Mouse (Mus musculus) heart, embryonic 12.5 days (tissue): ENCODE measurements around the gene Elmod3. TPM values are rescaled to one million over a fixed set of nuclear protein-coding genes. Genes with fewer than 3 reads are reported as not detected.
"Not testable (repeated sequence)": the region's sequence is repeated elsewhere in the genome, so short reads cannot be mapped to it uniquely, and the experiment has no call there.

Experiments used
- ATAC-seq: fragments of 200-750 bp; cut with Nextera tagmentation; 2 replicates; pipeline ENCODE4 v1.8.0; 2017; ENCODE audit warnings: moderate TSS enrichment, moderate library complexity; ENCODE audit not compliant: insufficient number of reproducible peaks, low FRiP score
- H3K27ac ChIP-seq: fragments of 300-500 bp; sonication (generic); 2 replicates; pipeline ENCODE4 v1.5.1; 2016; ENCODE audit warnings: mild to moderate bottlenecking, moderate library complexity; ENCODE audit not compliant: poor library complexity, severe bottlenecking
- H3K27me3 ChIP-seq: fragments of 300-500 bp; sonication (generic); replicated peaks from 2 replicates; pipeline ENCODE4 v1.6.1; 2016; ENCODE audit warnings: mild to moderate bottlenecking, moderate library complexity
- H3K36me3 ChIP-seq: fragments of 300-500 bp; sonication (generic); 2 replicates; pipeline ENCODE4 v1.6.1; 2016; ENCODE audit warnings: mild to moderate bottlenecking, moderate library complexity
- H3K4me1 ChIP-seq: fragments of 300-500 bp; sonication (generic); replicated peaks from 2 replicates; pipeline ENCODE4 v1.6.1; 2016; ENCODE audit warnings: mild to moderate bottlenecking
- H3K4me2 ChIP-seq: fragments of 300-500 bp; sonication (generic); 2 replicates; pipeline ENCODE4 v1.6.1; 2016; ENCODE audit warnings: mild to moderate bottlenecking, moderate library complexity
- H3K4me3 ChIP-seq: fragments of 300-500 bp; sonication (generic); 2 replicates; pipeline ENCODE4 v1.5.1; 2016; ENCODE audit warnings: mild to moderate bottlenecking
- H3K9ac ChIP-seq: fragments of 300-500 bp; sonication (generic); 2 replicates; pipeline ENCODE4 v1.6.1; 2016; ENCODE audit warnings: mild to moderate bottlenecking, moderate library complexity
- H3K9me3 ChIP-seq: fragments of 300-500 bp; sonication (generic); replicated peaks from 2 replicates; pipeline ENCODE4 v1.6.1; 2016; ENCODE audit warnings: mild to moderate bottlenecking, moderate library complexity
- WGBS: fragments of 180-500 bp; shearing (Covaris S2); methylation state at CpG from one replicate; pipeline ENCODE4 v1.1.7; 2016; 5-methylcytosine and 5-hydroxymethylcytosine counted together
- polyA plus RNA-seq: library from polyadenylated mRNA; unstranded; fragments of >200 nt; fragmentation: Nextera tagmentation; extraction: Ambion mirVana; gene quantifications from 2 replicates; pipeline ENCODE4 v1.2.1, GENCODE M21; 2016

Gene Elmod3
- polyA plus RNA-seq, 1 experiment from 2014 or later = 12.6 TPM

DNA sequence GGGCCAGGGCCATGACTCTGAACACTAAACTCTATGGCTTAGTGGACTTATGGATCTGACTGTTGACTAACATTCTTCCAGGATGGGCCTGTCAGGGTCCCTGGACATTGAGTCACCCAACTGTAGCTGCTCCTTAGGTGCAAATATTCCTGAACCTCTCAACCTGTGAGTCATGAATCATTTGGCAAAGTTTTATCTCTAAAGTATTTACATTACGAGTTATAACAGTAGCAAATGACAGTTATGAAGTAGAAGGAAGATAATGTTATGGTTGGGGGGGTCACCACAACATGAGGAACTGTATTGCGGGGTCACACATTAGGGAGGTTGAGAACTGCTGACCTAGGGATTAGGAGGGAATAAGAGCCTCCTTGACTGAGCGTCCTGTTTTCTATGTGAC, 50.4 kb downstream of the Elmod3 start:
- no peaks in the 10 kb centered on the region; the same call in 1 of the 2 replicates for H3K9me3 ChIP-seq
- no peak overlapping the region for H3K4me2 ChIP-seq
- peaks cover 25% of the 10 kb centered on the region for H3K4me1 ChIP-seq
- 85% methylated on average over 3 of the region's 3 CpGs for WGBS
- H3K27me3 ChIP-seq = no peaks in the 10 kb centered on the region
- no peak overlapping the region for H3K27ac ChIP-seq
- H3K36me3 ChIP-seq = no peaks in the 10 kb centered on the region
- no peak overlapping the region for H3K9ac ChIP-seq
- no peak overlapping the region for H3K4me3 ChIP-seq
- no peak for ATAC-seq

DNA sequence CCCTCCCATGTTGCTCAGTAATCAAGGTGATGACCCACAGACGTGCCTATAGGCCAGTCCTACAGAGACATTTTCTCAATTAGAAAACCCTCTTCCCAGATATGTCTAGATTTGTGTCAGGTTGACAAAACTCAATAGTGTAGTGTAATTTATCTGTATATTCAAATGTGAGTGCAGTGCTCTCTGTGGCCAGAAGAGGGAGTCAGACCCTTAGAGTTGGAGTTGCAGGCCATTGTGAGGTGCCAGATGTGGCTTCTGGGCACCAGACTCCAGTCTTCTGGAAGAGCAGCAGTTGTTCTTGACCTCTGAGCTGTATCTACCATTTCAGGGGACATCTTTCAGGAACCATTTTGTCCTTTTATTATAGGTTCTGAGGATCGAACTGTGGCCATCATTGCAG, 51.1 kb downstream of the Elmod3 start:
- 89% methylated on average over 2 of the region's 2 CpGs for WGBS
- no peak overlapping the region for H3K27ac ChIP-seq
- no peaks in the 10 kb centered on the region; the same call in 1 of the 2 replicates for H3K9me3 ChIP-seq
- no peak for ATAC-seq
- no peak overlapping the region for H3K4me3 ChIP-seq
- H3K4me1 ChIP-seq = peaks cover 19% of the 10 kb centered on the region
- no peaks in the 10 kb centered on the region for H3K36me3 ChIP-seq
- H3K27me3 ChIP-seq = no peaks in the 10 kb centered on the region
- no peak overlapping the region for H3K4me2 ChIP-seq
- H3K9ac ChIP-seq = no peak overlapping the region

DNA sequence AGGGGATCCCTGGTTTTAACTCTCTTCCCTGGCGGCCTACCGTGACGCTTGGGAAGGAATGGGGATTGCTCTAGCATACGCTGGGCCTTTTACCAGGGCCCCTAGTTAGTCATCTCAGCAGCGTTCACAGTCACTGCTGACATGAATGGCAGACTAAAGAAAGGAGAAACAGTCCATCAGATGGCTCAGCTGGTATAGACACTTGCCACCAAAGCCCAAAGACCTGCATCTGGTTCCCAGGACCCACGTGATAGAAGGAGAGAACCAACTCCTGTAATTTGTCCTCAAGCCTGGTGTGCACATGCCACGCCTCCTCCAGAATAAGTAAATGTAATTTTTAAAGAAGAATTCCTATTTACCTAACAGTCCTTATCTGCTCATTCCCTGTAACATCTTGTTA, 52.8 kb downstream of the Elmod3 start:
- H3K27ac ChIP-seq = no peak overlapping the region
- no peak overlapping the region for H3K9ac ChIP-seq
- H3K9me3 ChIP-seq = no peaks in the 10 kb centered on the region; the same call in 1 of the 2 replicates
- no peak overlapping the region; the same call in 1 of the 2 replicates for H3K4me2 ChIP-seq
- H3K4me1 ChIP-seq = peaks cover 18% of the 10 kb centered on the region
- H3K36me3 ChIP-seq = no peaks in the 10 kb centered on the region
- 57% methylated on average over 7 of the region's 7 CpGs for WGBS
- no peak overlapping the region for H3K4me3 ChIP-seq
- H3K27me3 ChIP-seq = no peaks in the 10 kb centered on the region
- ATAC-seq = no peak

DNA sequence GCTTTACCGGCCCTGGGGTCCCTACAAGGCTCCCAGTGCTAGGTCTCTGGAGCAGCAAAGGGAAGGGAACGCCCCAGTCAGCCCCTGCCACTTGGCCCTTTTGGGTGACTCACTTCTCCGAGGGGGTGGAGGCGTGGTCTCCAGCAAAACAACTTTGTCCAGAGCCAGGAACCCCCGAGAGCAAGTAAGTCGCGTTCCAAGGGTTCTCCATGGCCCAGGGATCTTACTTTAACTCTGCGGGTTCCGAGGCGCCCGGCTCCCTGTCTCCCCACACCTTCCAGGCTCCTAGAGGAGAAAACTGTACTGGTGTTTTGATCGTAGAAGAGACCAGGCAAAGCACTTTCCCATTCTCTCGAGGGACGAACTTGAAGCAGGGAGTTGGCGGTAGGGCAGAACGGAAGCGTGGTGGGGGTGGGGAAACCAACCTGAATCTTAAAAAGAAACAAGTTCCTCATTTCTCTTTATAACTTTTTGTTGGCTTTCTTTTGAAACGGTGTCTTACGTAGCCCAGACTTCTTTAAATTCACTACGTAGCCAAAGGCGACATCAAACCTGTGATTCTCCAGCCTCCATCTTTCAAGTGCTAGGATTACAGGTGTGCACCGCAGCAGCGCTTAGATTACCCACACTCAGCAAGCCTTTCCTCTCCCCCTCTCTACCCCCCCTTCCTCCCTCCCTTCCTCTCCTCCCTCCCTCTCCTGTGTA, 53.8 kb downstream of the Elmod3 start, which contains the start of gene Capg:
Gene Capg, plus strand, starts transcription at position 109 of the 705 bp plus-strand sequence.
- peak within 1 kb of the TSS; percentile 18; the same call in 1 of the 2 replicates for H3K27ac ChIP-seq
- H3K27me3 ChIP-seq = no peaks in the 10 kb centered on the region
- no peaks in the 10 kb centered on the region; the same call in 1 of the 2 replicates for H3K9me3 ChIP-seq
- no peaks in the 10 kb centered on the region for H3K36me3 ChIP-seq
- 0 out of 2 replicates have a peak, but pooled peaks have one; percentile 61 for ATAC-seq
- peak within 1 kb of the TSS; percentile 85 for H3K4me2 ChIP-seq
- peak within 1 kb of the TSS; percentile 51 for H3K4me3 ChIP-seq
- peaks cover 14% of the 10 kb centered on the region for H3K4me1 ChIP-seq
- peak within 1 kb of the TSS; percentile 76 for H3K9ac ChIP-seq
- WGBS = 6% methylated on average over 23 of the region's 23 CpGs

DNA sequence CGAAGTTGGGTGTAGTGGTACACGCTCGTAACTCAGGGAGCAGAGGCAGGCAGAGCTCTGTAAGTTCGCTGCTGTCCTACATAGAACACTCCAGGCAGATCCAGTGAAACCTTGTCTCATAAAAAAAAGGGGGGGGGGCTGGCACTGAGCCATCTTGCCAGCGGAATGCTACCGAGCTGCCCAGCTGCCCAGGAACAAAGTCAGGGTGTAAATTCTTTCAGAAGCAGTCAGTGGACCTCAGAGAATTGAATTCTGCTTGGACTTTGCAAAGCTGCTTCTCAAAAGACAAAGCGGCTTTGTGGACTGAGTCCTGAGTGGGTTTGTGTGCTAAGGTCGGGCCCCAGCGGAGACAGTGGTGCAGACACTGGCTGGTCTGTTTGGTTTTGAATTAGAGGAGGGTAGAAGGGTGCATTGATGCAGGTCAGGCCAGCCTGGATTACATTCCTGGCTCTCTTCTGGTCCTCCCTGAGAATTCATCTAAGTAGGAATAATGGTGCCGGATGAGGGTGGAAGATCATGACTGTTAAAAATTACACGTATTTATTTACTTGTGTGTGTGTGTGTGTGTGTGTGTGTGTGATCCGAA, 54.9 kb downstream of the Elmod3 start:
- H3K4me1 ChIP-seq = peaks cover 12% of the 10 kb centered on the region
- no peak for ATAC-seq
- H3K27ac ChIP-seq = no peak overlapping the region
- no peak overlapping the region for H3K4me3 ChIP-seq
- no peaks in the 10 kb centered on the region; the same call in 1 of the 2 replicates for H3K9me3 ChIP-seq
- H3K36me3 ChIP-seq = no peaks in the 10 kb centered on the region
- H3K4me2 ChIP-seq = no peak overlapping the region
- 75% methylated on average over 12 of the region's 12 CpGs for WGBS
- H3K27me3 ChIP-seq = no peaks in the 10 kb centered on the region
- H3K9ac ChIP-seq = no peak overlapping the region

DNA sequence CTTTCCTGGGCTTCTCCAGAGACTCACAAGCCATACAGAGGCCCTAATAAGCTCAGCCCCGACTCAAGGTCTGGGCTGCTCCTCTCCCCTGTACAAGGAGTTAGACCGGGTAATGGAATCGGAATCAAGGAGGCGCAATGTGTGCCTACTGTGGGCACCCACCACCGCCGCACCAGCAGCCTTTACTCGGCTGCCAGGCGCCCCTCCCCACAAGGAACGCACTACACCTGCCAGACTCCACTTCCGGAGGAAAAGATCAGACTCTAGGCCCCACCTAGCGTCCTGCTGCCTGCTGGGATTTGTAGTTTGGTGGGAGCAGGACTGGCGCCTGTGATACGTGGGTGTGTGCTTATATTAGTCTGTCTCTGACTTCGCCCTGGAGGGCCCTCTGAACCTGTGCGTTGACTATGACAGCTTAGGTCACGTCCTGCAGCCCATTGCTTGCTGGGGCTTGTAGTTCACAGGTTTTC, 59.6 kb downstream of the Elmod3 start:
- Histone ChIP-seq H3K9ac (peak overlapping the region; percentile 72), H3K27ac (no peak overlapping the region), H3K36me3 (no peaks in the 10 kb centered on the region), H3K4me2 (peak overlapping the region; percentile 83), H3K27me3 (no peaks in the 10 kb centered on the region), H3K4me3 (peak overlapping the region; percentile 63), H3K4me1 (peaks cover 14% of the 10 kb centered on the region), H3K9me3 (no peaks in the 10 kb centered on the region)
- WGBS = 2% methylated on average over 16 of the region's 16 CpGs
- ATAC-seq = peak; percentile 94

DNA sequence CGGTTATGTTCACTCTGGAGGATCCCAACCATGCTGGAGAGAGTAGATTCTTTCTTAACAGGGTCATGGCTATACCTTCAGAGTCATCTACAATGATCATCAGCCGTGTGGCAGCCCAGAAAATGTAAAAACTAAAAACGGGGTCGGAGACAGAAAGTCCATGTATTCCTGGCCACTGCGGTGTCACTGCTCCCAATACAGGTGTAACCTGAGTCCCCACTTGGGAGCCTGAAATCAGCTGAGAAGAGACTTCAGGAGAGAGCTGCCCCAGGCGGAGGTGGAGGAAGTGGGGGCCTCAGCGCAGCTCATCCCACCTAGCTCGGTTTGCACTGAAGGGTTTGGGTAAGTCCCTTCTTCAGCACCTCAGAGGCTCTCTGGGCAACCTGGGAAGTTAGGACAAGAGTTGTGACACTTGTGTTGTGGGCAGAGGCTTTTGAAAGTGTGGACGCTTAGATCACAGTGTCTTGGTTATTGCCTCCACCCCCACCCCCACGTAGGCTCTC, 60.2 kb downstream of the Elmod3 start:
- Histone ChIP-seq H3K4me2 (peak overlapping the region; percentile 83), H3K4me1 (peaks cover 16% of the 10 kb centered on the region), H3K4me3 (peak overlapping the region; percentile 63), H3K27me3 (no peaks in the 10 kb centered on the region), H3K9me3 (no peaks in the 10 kb centered on the region), H3K36me3 (no peaks in the 10 kb centered on the region), H3K9ac (peak overlapping the region; percentile 72), H3K27ac (no peak overlapping the region)
- no peak for ATAC-seq
- WGBS = 45% methylated on average over 10 of the region's 10 CpGs

DNA sequence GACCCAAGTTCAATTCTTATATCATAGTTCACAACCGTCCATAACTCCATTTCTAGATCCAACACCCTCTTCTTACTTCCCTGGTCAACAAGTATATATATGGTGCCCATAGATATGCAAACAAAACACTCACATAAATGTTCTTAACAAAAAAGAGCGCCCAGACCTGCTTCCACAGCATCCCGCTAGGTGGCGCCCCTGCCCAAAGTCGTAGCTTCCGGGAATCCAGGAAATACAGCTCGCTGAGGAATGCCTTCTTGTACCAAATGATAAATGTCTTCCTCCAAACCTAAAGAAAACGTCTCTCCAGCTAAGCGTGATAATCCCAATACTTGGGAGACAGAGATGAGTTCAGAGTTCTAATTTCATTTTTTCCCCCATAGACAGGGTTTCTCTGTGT, 63.0 kb downstream of the Elmod3 start:
- no peak for ATAC-seq
- Histone ChIP-seq H3K9me3 (no peaks in the 10 kb centered on the region), H3K4me3 (peak overlapping the region; percentile 15), H3K9ac (no peak overlapping the region), H3K27me3 (no peaks in the 10 kb centered on the region), H3K36me3 (no peaks in the 10 kb centered on the region), H3K27ac (no peak overlapping the region), H3K4me2 (peak overlapping the region; percentile 57), H3K4me1 (peaks cover 22% of the 10 kb centered on the region)
- 2% methylated on average over 9 of the region's 9 CpGs for WGBS

DNA sequence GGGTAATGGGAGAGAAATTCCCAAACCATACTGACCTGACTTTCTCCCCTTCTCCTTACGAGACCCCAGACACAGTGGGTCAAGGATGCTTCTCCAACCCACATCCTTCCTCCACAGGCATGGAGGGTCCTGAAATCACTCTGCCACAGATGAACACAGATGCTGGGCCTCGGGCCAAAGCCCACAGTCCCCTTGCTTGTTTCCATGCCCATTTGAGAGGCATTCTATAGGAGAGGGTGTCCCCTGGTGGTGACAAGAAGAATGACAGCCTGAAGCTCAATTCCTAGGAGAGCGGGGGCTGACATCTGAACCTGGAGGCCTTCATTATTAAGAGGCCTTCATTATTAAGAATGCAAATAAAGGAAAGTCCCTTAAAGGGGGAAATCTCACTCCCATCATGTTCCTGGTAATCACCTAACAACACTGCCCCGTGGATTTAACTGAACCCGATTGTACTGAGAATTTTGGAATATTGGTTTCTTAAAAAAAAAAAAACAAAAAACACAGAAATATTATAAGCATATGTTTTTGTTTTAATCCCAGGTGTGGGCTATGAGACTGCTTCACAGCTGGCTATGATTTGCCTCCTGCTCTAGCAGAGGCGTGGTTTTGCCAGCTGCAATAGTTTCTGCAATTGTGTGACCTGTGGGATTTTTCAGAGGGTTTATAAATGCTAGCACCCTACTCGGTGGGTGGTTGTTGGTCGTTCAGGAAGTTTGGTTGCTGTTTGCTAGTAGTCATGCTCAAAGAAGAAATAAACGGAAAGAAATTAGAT, 64.0 kb downstream of the Elmod3 start:
- no peak overlapping the region for H3K4me3 ChIP-seq
- H3K9me3 ChIP-seq = no peaks in the 10 kb centered on the region; the same call in 1 of the 2 replicates
- ATAC-seq = peak; percentile 37; the same call in 1 of the 2 replicates
- peaks cover 22% of the 10 kb centered on the region for H3K4me1 ChIP-seq
- H3K36me3 ChIP-seq = no peaks in the 10 kb centered on the region
- H3K4me2 ChIP-seq = no peak overlapping the region
- H3K27ac ChIP-seq = peak overlapping the region; percentile 54; the same call in 1 of the 2 replicates
- no peak overlapping the region for H3K9ac ChIP-seq
- 37% methylated on average over 9 of the region's 9 CpGs for WGBS
- H3K27me3 ChIP-seq = no peaks in the 10 kb centered on the region

DNA sequence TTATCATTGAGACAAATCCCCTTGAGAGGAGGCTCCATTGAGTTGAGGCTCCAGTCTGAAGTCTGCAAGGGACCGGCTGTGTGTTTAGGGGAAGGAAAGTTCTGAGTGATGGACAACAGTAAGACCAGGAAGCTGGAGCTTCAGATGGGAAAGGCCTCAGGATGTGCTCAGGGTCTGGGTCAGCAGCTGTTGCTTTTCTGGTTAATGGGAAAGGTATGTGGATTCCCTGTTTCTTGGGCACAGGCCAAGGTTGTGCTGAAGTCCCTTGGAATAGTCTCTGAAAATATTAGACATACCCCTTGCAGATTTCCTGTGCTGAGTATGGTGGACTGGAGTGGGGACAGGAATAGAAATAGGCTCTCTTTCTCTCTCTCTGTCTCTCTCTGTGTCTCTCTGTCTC, 64.7 kb downstream of the Elmod3 start:
- H3K27ac ChIP-seq = peak overlapping the region; percentile 54; the same call in 1 of the 2 replicates
- peaks cover 20% of the 10 kb centered on the region for H3K4me1 ChIP-seq
- not testable (repeated sequence) for H3K4me3 ChIP-seq, H3K4me2 ChIP-seq, H3K9ac ChIP-seq, H3K36me3 ChIP-seq, H3K9me3 ChIP-seq, H3K27me3 ChIP-seq
- WGBS = 23% methylated on average over 1 of the region's 1 CpGs
- peak; percentile 49 for ATAC-seq

DNA sequence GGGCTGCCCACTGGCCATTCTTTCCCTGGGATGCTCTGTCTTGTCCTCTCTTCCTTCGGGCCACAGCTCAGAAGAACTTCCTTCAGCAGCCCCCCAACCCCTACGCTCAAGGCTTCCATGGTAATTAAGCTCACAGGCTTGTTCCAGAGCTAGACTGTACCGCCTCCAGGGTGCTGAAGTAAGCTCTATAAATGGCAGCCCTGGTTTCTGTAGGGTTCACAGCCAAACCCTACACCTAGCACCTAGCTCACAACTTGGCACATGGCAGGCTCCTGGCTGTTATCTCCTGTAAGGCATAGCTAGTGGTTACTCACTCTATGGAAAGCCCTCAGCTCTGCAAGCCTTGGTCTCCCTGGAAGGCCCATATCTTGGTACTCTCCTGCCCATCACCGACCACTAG, 65.6 kb downstream of the Elmod3 start:
- H3K36me3 ChIP-seq = no peaks in the 10 kb centered on the region
- H3K4me2 ChIP-seq = no peak overlapping the region
- no peak overlapping the region for H3K9ac ChIP-seq
- H3K9me3 ChIP-seq = no peaks in the 10 kb centered on the region; the same call in 1 of the 2 replicates
- no peak overlapping the region for H3K4me3 ChIP-seq
- no peak for ATAC-seq
- 73% methylated on average over 4 of the region's 4 CpGs for WGBS
- H3K27ac ChIP-seq = no peak overlapping the region
- peaks cover 16% of the 10 kb centered on the region for H3K4me1 ChIP-seq
- H3K27me3 ChIP-seq = no peaks in the 10 kb centered on the region
